Mouse (Mus musculus) heart, postnatal 0 days (tissue): ENCODE measurements around the gene Rps27l.

Experiments
- CTCF ChIP-seq: IDR thresholded peaks from 2 replicates; pipeline ENCODE4 v1.5.1; 2016; ENCODE audit warnings: antibody characterized with exemption, control low read depth, low read depth
- EP300 ChIP-seq: IDR thresholded peaks from 2 replicates; pipeline ENCODE4 v1.6.1; 2016; ENCODE audit warnings: antibody characterized with exemption, low read depth

GRCm38 (mm10) chr9:66945161-66945560 is 725 bp upstream of the Rps27l start:
- no peak for TF ChIP-seq EP300
- TF ChIP-seq CTCF, result no peak
